Mouse (Mus musculus) T-helper 2 cell (primary cell): ENCODE measurements around the gene Vmn1r173.

Experiments
- in situ Hi-C: fragments of 300-600 bp; cut with MboI, MseI; formaldehyde crosslinking; loops from one replicate; pipeline ENCODE4 v1.15.1; 2025; ENCODE audit warnings: high pct_unique_total_duplicates

The Vmn1r173 gene

GRCm38 (mm10) chr7:23700403-23700802, at the start of gene Vmn1r173:
Vmn1r173 (plus strand) TSS chr7:23700703.
- in situ Hi-C loops = loop anchor here (5.0 kb wide), 1 partner anchor 52 kb away; the partner anchor contains the start of gene Vmn1r174

- in situ Hi-C loops = no loop called here
These were observed 42.5 kb upstream of the Vmn1r173 start, which contains the start of gene Vmn1r172 for GRCm38 (mm10) chr7:23658016-23658415. Vmn1r172 (plus strand) TSS chr7:23658316.

- in situ Hi-C loops = loop anchor here (5.0 kb wide), 1 partner anchor 50 kb away; the partner anchor contains the start of gene Vmn1r173
These were observed 51.5 kb downstream of the Vmn1r173 start, which contains the start of gene Vmn1r174 for GRCm38 (mm10) chr7:23751970-23752369. Vmn1r174 (plus strand) TSS chr7:23752270.
